Mouse (Mus musculus) heart, adult 11 months (tissue): ENCODE measurements around the gene Vsig8.

Source experiments
- DNase-seq: peaks from one replicate; pipeline ENCODE4 v3.0.0; 2022

The Vsig8 gene

GRCm38 (mm10) chr1:172530544-172531220, 25.1 kb upstream of the Vsig8 start:
- DNase-seq, result peak; percentile 92

GRCm38 (mm10) chr1:172532551-172532950, 23.2 kb upstream of the Vsig8 start:
- DNase-seq, result peak; percentile 96

GRCm38 (mm10) chr1:172535116-172535515, 20.6 kb upstream of the Vsig8 start:
- DNase-seq, result no peak

- no peak for DNase-seq
Measured at GRCm38 (mm10) chr1:172539827-172540226, 15.9 kb upstream of the Vsig8 start.

GRCm38 (mm10) chr1:172540283-172540820, 15.4 kb upstream of the Vsig8 start:
- no peak for DNase-seq

GRCm38 (mm10) chr1:172546062-172546461, 9.7 kb upstream of the Vsig8 start:
- no peak for DNase-seq

- DNase-seq, result no peak
Measured at GRCm38 (mm10) chr1:172548501-172548900, 7.2 kb upstream of the Vsig8 start.

- no peak for DNase-seq
Measured at GRCm38 (mm10) chr1:172549314-172549713, 6.4 kb upstream of the Vsig8 start.

- no peak for DNase-seq
Measured at GRCm38 (mm10) chr1:172549717-172550116, 6.0 kb upstream of the Vsig8 start.

GRCm38 (mm10) chr1:172550551-172550951, 5.2 kb upstream of the Vsig8 start:
- DNase-seq, result peak; percentile 98

- DNase-seq, result no peak
Measured at GRCm38 (mm10) chr1:172551009-172551408, 4.7 kb upstream of the Vsig8 start.

- DNase-seq, result no peak
Measured at GRCm38 (mm10) chr1:172552623-172553022, 3.1 kb upstream of the Vsig8 start.

- DNase-seq, result peak; percentile 98
Measured at GRCm38 (mm10) chr1:172562641-172563464, 7.1 kb downstream of the Vsig8 start.

GRCm38 (mm10) chr1:172563465-172563828, 7.7 kb downstream of the Vsig8 start:
- DNase-seq, result no peak

GRCm38 (mm10) chr1:172566131-172566530, 10.4 kb downstream of the Vsig8 start:
- no peak for DNase-seq

GRCm38 (mm10) chr1:172567758-172568157, 12.0 kb downstream of the Vsig8 start:
- no peak for DNase-seq

- DNase-seq, result no peak
Measured at GRCm38 (mm10) chr1:172580116-172580515, 24.4 kb downstream of the Vsig8 start.

GRCm38 (mm10) chr1:172582436-172582835, 26.7 kb downstream of the Vsig8 start:
- peak; percentile 76 for DNase-seq

- DNase-seq, result peak; percentile 77
Measured at GRCm38 (mm10) chr1:172584271-172584670, 28.5 kb downstream of the Vsig8 start.

- peak; percentile 68 for DNase-seq
Measured at GRCm38 (mm10) chr1:172585026-172585425, 29.3 kb downstream of the Vsig8 start.

GRCm38 (mm10) chr1:172585612-172586567, 30.2 kb downstream of the Vsig8 start:
- peak; percentile 60 for DNase-seq

GRCm38 (mm10) chr1:172590385-172590784, 34.6 kb downstream of the Vsig8 start, which contains the start of gene Slamf8:
TSS of gene Slamf8 (minus strand) at chr1:172590568.
- DNase-seq, result peak; percentile 97

GRCm38 (mm10) chr1:172593321-172593720, 37.6 kb downstream of the Vsig8 start:
- peak; percentile 78 for DNase-seq
